Mouse (Mus musculus) heart, adult 2 months (tissue): ENCODE data around the gene Cdc73. TPM values are rescaled to one million over a fixed set of nuclear protein-coding genes. Genes with fewer than 3 reads are reported as not detected.
A peak's percentile ranks its signal among the peaks of the same experiment; 100 is the strongest.
"Not testable (repeated sequence)": the region's sequence is repeated elsewhere in the genome, so short reads cannot be mapped to it uniquely, and the experiment has no call there.

Experiments used
- DNase-seq, 2 experiments: peaks; one replicate each; pipeline ENCODE4 v3.0.0; 2021
- H3K27ac ChIP-seq: fragments of 200-600 bp; 2 replicates; pipeline ENCODE4 v1.8.1; 2022
- H3K27me3 ChIP-seq: fragments of 200-500 bp; 2 replicates; pipeline ENCODE4 v1.6.1; 2012; ENCODE audit warnings: mild to moderate bottlenecking, low read length, inconsistent platforms, mixed read lengths; ENCODE audit not compliant: control insufficient read depth, insufficient read depth
- H3K36me3 ChIP-seq: fragments of 200-500 bp; 2 replicates; pipeline ENCODE4 v1.6.1; 2012; ENCODE audit warnings: low read length, inconsistent platforms; ENCODE audit not compliant: control insufficient read depth, insufficient read depth
- H3K4me1 ChIP-seq: fragments of 200-500 bp; 2 replicates; pipeline ENCODE4 v1.6.1; 2011; ENCODE audit warnings: low read length; ENCODE audit not compliant: control insufficient read depth, insufficient read depth
- H3K4me3 ChIP-seq: fragments of 200-600 bp; 2 replicates; pipeline ENCODE4 v1.8.1; 2022
- H3K79me2 ChIP-seq: fragments of 200-500 bp; replicated peaks from 2 replicates; pipeline ENCODE4 v1.6.1; 2012; ENCODE audit warnings: mild to moderate bottlenecking, inconsistent platforms, low read length, moderate library complexity, mixed read lengths; ENCODE audit not compliant: control insufficient read depth, insufficient read depth
- H3K9ac ChIP-seq: fragments of 200-500 bp; 2 replicates; pipeline ENCODE4 v1.6.1; 2012; ENCODE audit warnings: low read depth, mild to moderate bottlenecking, control low read depth, inconsistent platforms, low read length, mixed read lengths
- CTCF ChIP-seq: fragments of 200-600 bp; IDR thresholded peaks from 2 replicates; pipeline ENCODE4 v1.8.1; 2022; ENCODE audit warnings: antibody characterized with exemption, mild to moderate bottlenecking, moderate library complexity
- EP300 ChIP-seq: fragments of 200-500 bp; IDR thresholded peaks from 2 replicates; pipeline ENCODE4 v1.6.1; 2011; ENCODE audit warnings: low read depth, low read length, control low read depth; ENCODE audit not compliant: insufficient read depth
- POLR2A ChIP-seq: fragments of 200-500 bp; IDR thresholded peaks from 2 replicates; pipeline ENCODE4 v1.6.1; 2011; ENCODE audit warnings: mild to moderate bottlenecking, low read depth, low read length, control low read depth; ENCODE audit not compliant: insufficient read depth
- WGBS: fragments of 180-500 bp; shearing (Covaris S2); methylation state at CpG from one replicate; pipeline ENCODE4 v1.1.7; 2018; 5-methylcytosine and 5-hydroxymethylcytosine counted together
- intact Hi-C: fragments of 180-260 bp; cut with DNase I; formaldehyde crosslinking; loops from one replicate; pipeline ENCODE4 v1.15.1; 2025
- polyA plus RNA-seq: library from polyadenylated mRNA; depleted of rRNA; stranded (reverse); fragments of >200 nt; gene quantifications from 2 replicates; pipeline ENCODE4 v1.2.3, GENCODE M21; 2012
- total RNA-seq, 2 experiments: library from RNA; stranded (reverse); gene quantifications; 2 replicates each; pipeline ENCODE4 v1.2.3; 2021

Gene Cdc73
- total and polyA plus RNA-seq, 3 experiments = 2.8 to 57.9 (median 49.2) TPM

DNA sequence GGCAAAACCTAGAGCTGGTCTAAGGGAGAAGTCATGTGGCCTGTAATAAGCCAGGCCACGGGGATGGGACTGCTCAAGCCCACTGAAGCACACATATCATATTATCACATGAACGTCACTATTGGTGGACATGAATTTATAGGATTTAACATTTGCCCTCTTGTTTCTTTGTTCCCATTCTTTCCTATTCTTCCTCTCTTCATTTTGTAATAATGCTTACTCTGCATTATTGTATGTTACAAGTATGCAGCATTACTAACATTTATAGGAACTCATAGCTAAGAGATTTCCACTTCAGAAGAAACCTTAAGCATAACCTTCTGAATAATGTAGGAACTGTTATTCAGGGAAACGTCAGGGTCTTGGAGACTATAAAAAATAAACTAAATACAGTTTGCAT, 17.8 kb downstream of the Cdc73 start:
- Histone ChIP-seq H3K9ac (no peak overlapping the region), H3K27me3 (no peaks in the 10 kb centered on the region), H3K27ac (no peak overlapping the region), H3K4me1 (no peaks in the 10 kb centered on the region), H3K4me3 (no peak overlapping the region), H3K36me3 (peaks cover 2% of the 10 kb centered on the region), H3K79me2 (no peaks in the 10 kb centered on the region)
- intact Hi-C loops = no loop called here
- WGBS = 85% methylated on average over 3 of the region's 3 CpGs
- TF ChIP-seq EP300 = no peak
- TF ChIP-seq POLR2A = no peak
- TF ChIP-seq CTCF = no peak
- DNase-seq = no peak

DNA sequence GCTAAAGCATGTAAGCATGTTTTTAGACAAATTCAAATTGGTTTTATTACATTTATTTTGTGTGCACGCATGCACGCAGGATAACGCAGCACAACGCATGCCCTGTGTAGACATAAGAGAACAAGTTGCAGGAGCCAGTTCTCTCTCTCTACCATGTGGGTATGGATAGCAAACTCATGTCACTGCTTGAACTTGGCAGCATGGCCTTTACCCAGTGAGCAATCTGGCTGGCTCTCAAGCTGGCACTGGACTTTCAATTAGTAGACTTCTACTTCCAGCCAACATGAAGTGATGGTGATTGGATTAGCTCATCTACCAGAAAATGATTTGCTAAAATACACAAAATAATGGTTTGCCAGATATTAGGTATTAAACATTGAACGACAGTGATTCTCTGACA, 21.6 kb downstream of the Cdc73 start:
- Histone ChIP-seq H3K27ac (no peak overlapping the region), H3K4me3 (no peak overlapping the region), H3K27me3 (no peaks in the 10 kb centered on the region), H3K36me3 (peaks cover 2% of the 10 kb centered on the region), H3K9ac (no peak overlapping the region), H3K4me1 (no peaks in the 10 kb centered on the region), H3K79me2 (no peaks in the 10 kb centered on the region)
- TF ChIP-seq POLR2A (no peak), EP300 (no peak), CTCF (no peak)
- intact Hi-C loops = no loop called here
- 68% methylated on average over 5 of the region's 5 CpGs for WGBS
- DNase-seq = peak; percentile 30 to 61

DNA sequence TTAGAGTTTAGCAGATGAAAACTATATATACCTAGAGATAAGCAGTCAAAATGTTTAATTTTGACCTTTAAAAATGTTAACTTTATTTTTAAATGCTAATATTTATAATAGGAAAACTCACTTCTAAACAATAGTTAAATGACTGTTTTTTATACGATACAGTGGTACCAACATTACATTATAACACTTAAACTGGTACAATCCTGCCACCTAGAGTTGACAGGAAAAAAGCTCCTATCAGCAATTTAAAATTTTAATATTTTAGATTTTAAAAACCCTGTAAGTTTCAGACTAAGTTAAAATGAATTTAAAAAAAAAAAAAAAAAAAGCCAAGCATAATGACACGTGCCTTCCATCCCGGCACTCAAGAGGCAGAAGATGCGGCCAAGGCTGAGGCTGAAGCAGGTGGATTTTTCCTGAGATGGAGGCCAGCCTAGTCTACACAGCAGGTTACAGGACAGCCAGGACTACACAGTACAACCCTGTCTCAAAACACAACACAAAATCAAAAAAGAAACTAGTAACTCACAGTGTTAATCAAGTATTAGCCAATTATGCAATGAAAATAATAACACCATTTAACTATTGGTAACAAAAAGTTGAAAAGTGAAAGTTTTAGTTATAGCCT, 26.8 kb downstream of the Cdc73 start:
- Histone ChIP-seq H3K9ac (no peak overlapping the region), H3K27me3 (no peaks in the 10 kb centered on the region), H3K36me3 (peaks cover under 1% of the 10 kb centered on the region; the same call in 1 of the 2 replicates), H3K27ac (no peak overlapping the region), H3K4me3 (no peak overlapping the region), H3K4me1 (no peaks in the 10 kb centered on the region), H3K79me2 (no peaks in the 10 kb centered on the region; the same call in 1 of the 2 replicates)
- WGBS = 81% methylated on average over 4 of the region's 4 CpGs
- no peak for DNase-seq
- intact Hi-C loops = loop anchor here (10.0 kb wide), 1 partner anchor 371 kb away; no protein-coding TSS in a partner anchor
- TF ChIP-seq CTCF (peak; percentile 59), POLR2A (no peak), EP300 (no peak)

DNA sequence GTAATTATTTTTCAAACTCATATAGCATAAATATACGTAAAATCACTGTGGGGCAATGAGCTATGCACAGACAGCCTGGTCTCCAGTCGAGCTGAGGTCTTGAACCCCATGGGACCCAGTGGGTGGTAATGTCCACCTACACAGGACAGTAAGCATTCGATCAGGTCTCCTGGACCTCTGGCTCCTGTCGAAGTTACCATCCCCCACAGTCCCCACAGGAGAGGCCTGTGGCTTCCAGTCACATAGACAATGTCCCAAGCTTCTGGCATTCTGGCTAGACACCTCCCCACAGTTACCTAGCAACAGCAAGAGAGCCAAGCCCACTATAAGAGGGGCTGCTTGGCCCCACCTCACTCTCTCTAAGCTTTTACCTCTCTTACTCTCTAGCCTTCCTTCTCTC, 37.9 kb downstream of the Cdc73 start:
- intact Hi-C loops, DNase-seq, H3K36me3 ChIP-seq: not testable (repeated sequence)

DNA sequence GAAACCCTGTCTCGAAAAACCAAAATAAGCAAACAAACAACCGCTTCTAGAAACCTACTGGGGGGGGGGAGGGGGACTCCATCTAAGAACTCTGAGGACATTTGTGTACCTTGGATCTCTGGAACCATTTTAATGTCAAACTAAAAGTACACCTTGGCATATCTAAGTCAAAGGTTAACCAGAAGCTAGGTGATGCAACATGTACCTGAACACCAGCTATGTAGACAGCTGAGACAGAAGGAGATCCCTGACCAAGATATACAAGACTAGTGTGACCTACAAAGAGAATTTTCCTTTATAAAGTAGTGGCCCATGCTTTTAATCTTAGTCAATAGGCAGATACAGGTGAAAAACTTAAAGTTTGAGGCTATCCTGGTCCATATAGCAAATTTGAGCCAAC, 39.5 kb downstream of the Cdc73 start:
- TF ChIP-seq CTCF (no peak), POLR2A (no peak)
- H3K27ac ChIP-seq = no peak overlapping the region
- peaks cover 2% of the 10 kb centered on the region; the same call in 1 of the 2 replicates for H3K36me3 ChIP-seq
- no peaks in the 10 kb centered on the region for H3K4me1 ChIP-seq
- no peak overlapping the region for H3K4me3 ChIP-seq
- no peaks in the 10 kb centered on the region for H3K27me3 ChIP-seq
- no peak for DNase-seq
- intact Hi-C loops = no loop called here
- H3K9ac ChIP-seq = no peak overlapping the region
- WGBS = 95% methylated on average over 2 of the region's 2 CpGs
- no peaks in the 10 kb centered on the region for H3K79me2 ChIP-seq

More for the DNA sequence above, 37.9 kb downstream of the Cdc73 start:
- 95% methylated on average over 4 of the region's 4 CpGs for WGBS
- H3K79me2 ChIP-seq, H3K9ac ChIP-seq, H3K27ac ChIP-seq, H3K4me1 ChIP-seq, H3K27me3 ChIP-seq, H3K4me3 ChIP-seq: not testable (repeated sequence)

DNA sequence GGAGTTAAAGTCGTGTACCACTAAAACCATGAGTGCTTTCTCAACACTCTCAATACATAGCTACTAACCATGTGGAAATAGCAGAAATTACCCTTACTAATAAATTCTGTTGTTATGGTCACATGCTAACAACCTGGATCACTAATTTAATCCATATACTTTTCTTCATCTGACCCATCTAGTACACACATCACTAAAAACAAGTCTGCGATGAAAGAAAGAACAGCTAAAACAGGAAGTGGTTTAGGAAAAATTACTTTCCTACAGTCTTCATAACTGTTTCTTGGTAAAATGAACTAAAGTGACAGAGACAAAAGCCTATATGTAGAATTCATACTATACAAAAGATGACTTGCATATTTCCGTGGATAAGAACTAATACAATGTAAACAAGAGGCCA, 49.0 kb downstream of the Cdc73 start:
- H3K79me2 ChIP-seq = no peaks in the 10 kb centered on the region
- no peak overlapping the region for H3K9ac ChIP-seq
- no peaks in the 10 kb centered on the region for H3K36me3 ChIP-seq
- no peak for DNase-seq
- WGBS = 92% methylated on average over 3 of the region's 3 CpGs
- no peak for TF ChIP-seq EP300
- TF ChIP-seq CTCF = no peak
- no peak overlapping the region for H3K4me3 ChIP-seq
- no peaks in the 10 kb centered on the region for H3K27me3 ChIP-seq
- H3K27ac ChIP-seq = no peak overlapping the region
- intact Hi-C loops = no loop called here
- no peaks in the 10 kb centered on the region; the same call in 1 of the 2 replicates for H3K4me1 ChIP-seq
